Mouse (Mus musculus) CH12.LX (cell line): ENCODE measurements at regions not wholly inside any gene's neighbourhood (a gene's known extent, or its start where the extent isn't known, plus 50 kb on each side); places are given as distances from the start of the nearest gene placed in this dataset.

Experiments
- DNase-seq: peaks from one replicate; pipeline ENCODE4 v3.0.0-alpha.2; 2013; ENCODE audit errors: extremely low read depth
- H3K27ac ChIP-seq: 2 replicates; pipeline ENCODE4 v1.5.1; 2012; ENCODE audit warnings: low read depth, mild to moderate bottlenecking, control low read depth, moderate library complexity; ENCODE audit not compliant: insufficient read depth
- H3K27me3 ChIP-seq: replicated peaks from 2 replicates; pipeline ENCODE3; 2012; ENCODE audit warnings: inconsistent platforms
- H3K36me3 ChIP-seq, 2 experiments: replicated peaks in 1 of 2; 2 replicates each; pipeline versions ENCODE3 to v1.6.1; 2012; ENCODE audit warnings: inconsistent platforms in 1 of 2, low read length in 1 of 2, mild to moderate bottlenecking in 1 of 2, mixed read lengths in 1 of 2, moderate library complexity in 1 of 2; ENCODE audit not compliant: control insufficient read depth in 1 of 2, insufficient read depth in 1 of 2
- H3K4me1 ChIP-seq, 2 experiments: 2 replicates each; pipeline ENCODE4 v1.6.1; 2012; ENCODE audit warnings: inconsistent platforms in 1 of 2, moderate library complexity in 1 of 2; ENCODE audit not compliant: insufficient read depth in 2 of 2, control insufficient read depth in 1 of 2
- H3K4me2 ChIP-seq: 2 replicates; pipeline ENCODE4 v1.6.1; 2012; ENCODE audit warnings: low read depth, mild to moderate bottlenecking, control low read depth; ENCODE audit not compliant: poor library complexity, insufficient read depth, severe bottlenecking
- H3K4me3 ChIP-seq, 3 experiments: fragments of 150-350 bp in 1 of 3; sonication (generic) in 1 of 3; replicated peaks in 1 of 3; 2 replicates each; pipeline versions ENCODE3 to v1.5.1; 2011 to 2012; ENCODE audit warnings: low read depth in 2 of 3, low read length in 2 of 3, mild to moderate bottlenecking in 2 of 3, moderate library complexity in 2 of 3, control low read depth in 1 of 3, improper control_type of control experiment in 1 of 3, inconsistent platforms in 1 of 3, mixed read lengths in 1 of 3; ENCODE audit not compliant: poor library complexity in 1 of 3
- H3K79me2 ChIP-seq: replicated peaks from 2 replicates; pipeline ENCODE4 v1.6.1; 2012; ENCODE audit warnings: mild to moderate bottlenecking, moderate library complexity; ENCODE audit not compliant: control insufficient read depth, poor library complexity, insufficient read depth, severe bottlenecking; ENCODE audit errors: extremely low read depth
- H3K9ac ChIP-seq: 2 replicates; pipeline ENCODE4 v1.6.1; 2012; ENCODE audit warnings: low read depth, mild to moderate bottlenecking, control low read depth, moderate library complexity; ENCODE audit not compliant: insufficient read depth
- H3K9me3 ChIP-seq: replicated peaks from 2 replicates; pipeline ENCODE3; 2012; ENCODE audit warnings: low read length, inconsistent platforms, mixed read lengths
- BHLHE40 ChIP-seq: IDR thresholded peaks from 2 replicates; pipeline ENCODE4 v1.6.1; 2011; ENCODE audit warnings: mild to moderate bottlenecking, low read depth, low read length, improper control_type of control experiment
- CHD1 ChIP-seq: IDR thresholded peaks from 2 replicates; pipeline ENCODE4 v1.6.1; 2012; ENCODE audit warnings: low read depth, low read length, improper control_type of control experiment, inconsistent platforms
- EP300 ChIP-seq: IDR thresholded peaks from 2 replicates; pipeline ENCODE4 v1.6.1; 2011; ENCODE audit warnings: low read length, improper control_type of control experiment
- GABPA ChIP-seq: IDR thresholded peaks from 2 replicates; pipeline ENCODE4 v1.6.1; 2012; ENCODE audit warnings: low read depth, low read length, improper control_type of control experiment, inconsistent platforms; ENCODE audit not compliant: insufficient replicate concordance
- IRF4 ChIP-seq: IDR thresholded peaks from 2 replicates; pipeline ENCODE4 v1.6.1; 2014; ENCODE audit warnings: low read depth, mild to moderate bottlenecking, inconsistent platforms, low read length, improper control_type of control experiment
- MAFK ChIP-seq: IDR thresholded peaks from 2 replicates; pipeline ENCODE4 v1.6.1; 2011; ENCODE audit warnings: low read length, improper control_type of control experiment; ENCODE audit not compliant: insufficient replicate concordance
- MAX ChIP-seq: IDR thresholded peaks from 2 replicates; pipeline ENCODE4 v1.6.1; 2011; ENCODE audit warnings: low read length, improper control_type of control experiment
- MAZ ChIP-seq: IDR thresholded peaks from 2 replicates; pipeline ENCODE4 v1.6.1; 2012; ENCODE audit warnings: low read depth, mild to moderate bottlenecking, inconsistent platforms, low read length, improper control_type of control experiment, moderate library complexity
- MEF2A ChIP-seq: IDR thresholded peaks from 2 replicates; pipeline ENCODE4 v1.6.1; 2014; ENCODE audit warnings: low read depth, mild to moderate bottlenecking, inconsistent platforms, low read length, improper control_type of control experiment, borderline replicate concordance
- MXI1 ChIP-seq: IDR thresholded peaks from 2 replicates; pipeline ENCODE4 v1.6.1; 2011; ENCODE audit warnings: mild to moderate bottlenecking, low read depth, low read length, improper control_type of control experiment
- NELFE ChIP-seq: IDR thresholded peaks from 2 replicates; pipeline ENCODE4 v1.6.1; 2011; ENCODE audit warnings: low read depth, low read length, improper control_type of control experiment
- PAX5 ChIP-seq: IDR thresholded peaks from 2 replicates; pipeline ENCODE4 v1.6.1; 2012; ENCODE audit warnings: low read length, inconsistent platforms, mixed read lengths
- POLR2A ChIP-seq: IDR thresholded peaks from 2 replicates; pipeline ENCODE4 v1.6.1; 2011; ENCODE audit warnings: low read depth, mild to moderate bottlenecking, improper control_type of control experiment, low read length
- RAD21 ChIP-seq: IDR thresholded peaks from 2 replicates; pipeline ENCODE4 v1.6.1; 2011; ENCODE audit warnings: low read depth, mild to moderate bottlenecking, low read length, improper control_type of control experiment, moderate library complexity
- SIN3A ChIP-seq: IDR thresholded peaks from 2 replicates; pipeline ENCODE4 v1.6.1; 2012; ENCODE audit warnings: low read length, improper control_type of control experiment, inconsistent platforms
- SMC3 ChIP-seq: IDR thresholded peaks from 2 replicates; pipeline ENCODE4 v1.6.1; 2011; ENCODE audit warnings: low read depth, low read length, improper control_type of control experiment
- TBP ChIP-seq: conservative IDR thresholded peaks from 2 replicates; pipeline ENCODE4 v1.6.1; 2011; ENCODE audit warnings: low read depth, low read length, improper control_type of control experiment
- USF1 ChIP-seq: IDR thresholded peaks from 2 replicates; pipeline ENCODE4 v1.6.1; 2014; ENCODE audit warnings: low read depth, mild to moderate bottlenecking, inconsistent platforms, low read length, improper control_type of control experiment
- USF2 ChIP-seq: conservative IDR thresholded peaks from 2 replicates; pipeline ENCODE4 v1.6.1; 2011; ENCODE audit warnings: low read depth, low read length, improper control_type of control experiment
- ZKSCAN1 ChIP-seq: IDR thresholded peaks from 2 replicates; pipeline ENCODE4 v1.6.1; 2012; ENCODE audit warnings: low read depth, inconsistent platforms, low read length, improper control_type of control experiment, borderline replicate concordance
- ZNF384 ChIP-seq: IDR thresholded peaks from 2 replicates; pipeline ENCODE4 v1.6.1; 2012; ENCODE audit warnings: low read depth, low read length, improper control_type of control experiment, inconsistent platforms
- dilution Hi-C: fragments of 300-500 bp; cut with MboI; formaldehyde crosslinking; loops from 2 replicates; pipeline ENCODE4 v1.14.3; 2020; ENCODE audit warnings: low sequenced_read_pairs; ENCODE audit not compliant: extremely low pct_unique_long_range_greater_than_20kb, extremely low pct_ligation_motif_present
- in situ Hi-C: fragments of 300-500 bp; cut with MboI; formaldehyde crosslinking; loops from 3 replicates; pipeline ENCODE4 v1.14.3; 2019; ENCODE audit warnings: low sequenced_read_pairs, low pct_ligation_motif_present, low pct_unique_long_range_greater_than_20kb, mixed read lengths

DNA sequence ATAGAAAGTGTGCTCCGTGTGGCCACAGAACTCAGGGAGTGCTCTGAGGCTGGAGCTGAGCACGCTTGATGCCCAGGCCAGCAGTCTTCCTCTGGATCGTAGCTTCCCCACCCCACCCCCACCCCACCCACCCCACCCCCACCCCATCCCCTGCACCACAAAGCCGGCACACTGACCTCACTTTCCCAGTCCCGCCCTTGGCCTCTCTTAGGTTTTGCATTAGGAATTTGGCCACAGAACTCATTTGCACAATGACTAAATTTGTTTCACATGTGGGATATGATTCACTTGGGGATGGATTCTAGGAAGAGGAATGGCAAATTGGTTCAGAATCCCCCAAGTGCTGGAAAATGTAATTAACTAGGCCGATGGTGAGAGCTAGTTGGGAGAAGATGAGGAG, 94.3 kb downstream of the Tmx1 start:
- peaks cover 2 to 9% of the 10 kb centered on the region in 2 experiments; a peak in 2 of 4 replicates for H3K4me1 ChIP-seq
- H3K9ac ChIP-seq = no peak overlapping the region
- H3K4me2 ChIP-seq = no peak overlapping the region
- no peak overlapping the region for H3K4me3 ChIP-seq
- H3K79me2 ChIP-seq = no peaks in the 10 kb centered on the region
- in situ Hi-C loops = no loop called here
- no peak overlapping the region for H3K27ac ChIP-seq
- H3K9me3 ChIP-seq = peaks cover 5% of the 10 kb centered on the region
- TF ChIP-seq IRF4 (no peak), PAX5 (no peak), BHLHE40 (no peak), GABPA (no peak), TBP (no peak), EP300 (no peak), POLR2A (no peak), ZKSCAN1 (no peak), SIN3A (no peak), MAZ (no peak), CHD1 (no peak)
- H3K27me3 ChIP-seq = no peaks in the 10 kb centered on the region
- no peaks in the 10 kb centered on the region for H3K36me3 ChIP-seq
- dilution Hi-C loops = no loop called here
- DNase-seq = no peak

- in situ Hi-C loops (no loop called here), dilution Hi-C loops (no loop called here)
- no peaks in the 10 kb centered on the region for H3K79me2 ChIP-seq
- peaks cover 2 to 9% of the 10 kb centered on the region in 2 experiments; a peak in 2 of 4 replicates for H3K4me1 ChIP-seq
- no peak overlapping the region for H3K4me2 ChIP-seq
- H3K36me3 ChIP-seq = no peaks in the 10 kb centered on the region
- H3K4me3 ChIP-seq = no peak overlapping the region
- peaks cover 5% of the 10 kb centered on the region for H3K9me3 ChIP-seq
- no peak for DNase-seq
- TF ChIP-seq NELFE (no peak), RAD21 (no peak), MAX (no peak), MEF2A (no peak), USF2 (no peak), MXI1 (no peak), MAZ (no peak), MAFK (no peak), USF1 (no peak), SIN3A (no peak), SMC3 (no peak), ZNF384 (no peak)
- H3K9ac ChIP-seq = no peak overlapping the region
- H3K27me3 ChIP-seq = no peaks in the 10 kb centered on the region
- H3K27ac ChIP-seq = no peak overlapping the region
Measured at GRCm38 (mm10) chr12:70549296-70549695, 96.4 kb downstream of the Tmx1 start.
